Mouse (Mus musculus): ENCODE results near the gene Ttll11.

Gene Ttll11

GRCm38 (mm10) chr2:35816056-35816661 is 163.6 kb downstream of the Ttll11 start:
- DNase-seq, result peak; percentile 33

DNA sequence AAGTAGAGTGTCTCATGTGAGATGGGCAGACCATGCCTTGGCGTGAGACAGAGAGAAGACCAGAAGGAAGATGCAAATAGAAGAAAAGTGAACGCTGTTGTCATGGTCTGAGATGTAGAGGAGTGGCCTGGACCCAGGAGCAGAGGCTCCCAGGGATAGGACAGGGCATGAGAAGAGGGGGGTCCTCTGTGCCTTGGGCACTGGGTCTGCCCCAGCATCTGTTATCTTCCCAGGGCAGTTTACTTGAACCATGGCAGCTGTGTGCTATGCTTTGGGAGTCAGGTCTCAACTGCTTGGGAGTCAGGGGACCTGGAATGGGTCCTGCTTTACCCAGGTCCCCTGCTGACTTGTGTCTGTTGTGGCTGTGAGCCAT is 167.2 kb downstream of the Ttll11 start:
- DNase-seq, result no peak

- peak; percentile 16 for DNase-seq
Observed at GRCm38 (mm10) chr2:35811801-35812560, 167.7 kb downstream of the Ttll11 start.

DNA sequence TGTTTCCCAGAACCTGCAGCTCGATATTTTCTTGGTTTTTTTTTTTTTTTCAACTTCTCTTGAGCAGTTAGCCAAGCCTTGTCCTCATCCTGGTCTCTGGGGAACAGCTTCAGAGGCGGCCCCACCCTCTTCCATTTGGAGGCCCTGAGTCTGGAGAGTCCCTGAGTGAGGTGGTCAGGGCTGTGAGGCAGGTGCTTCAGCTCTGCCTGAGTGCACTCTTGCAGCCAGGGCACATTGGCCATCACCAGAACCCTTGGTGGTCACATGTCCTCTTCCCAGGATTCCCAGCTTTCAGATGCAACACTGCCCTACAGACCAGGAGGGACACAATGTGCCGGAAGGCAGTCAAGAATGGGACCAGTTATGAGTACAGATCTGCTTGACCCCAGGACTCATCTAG is 169.7 kb downstream of the Ttll11 start:
- no peak for DNase-seq

DNA sequence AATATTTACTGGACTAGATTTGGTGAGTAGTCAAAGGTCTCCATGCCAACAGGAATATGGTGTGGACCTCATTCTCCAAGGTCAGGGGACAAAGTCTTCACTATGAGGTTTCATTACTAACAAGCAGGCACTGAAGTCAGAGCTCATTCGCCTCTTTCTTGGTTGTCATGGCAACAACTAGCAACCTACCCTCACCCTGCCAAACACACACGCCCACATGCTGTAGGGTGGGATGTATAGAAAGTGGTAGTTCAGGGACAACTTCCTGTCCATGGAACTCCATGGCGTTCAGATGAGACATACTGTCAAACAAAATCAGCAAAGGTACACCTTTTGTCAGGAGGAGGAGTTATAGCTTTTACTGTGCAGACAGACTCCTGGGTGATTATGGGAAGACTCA is 170.6 kb downstream of the Ttll11 start:
- DNase-seq, result no peak

DNA sequence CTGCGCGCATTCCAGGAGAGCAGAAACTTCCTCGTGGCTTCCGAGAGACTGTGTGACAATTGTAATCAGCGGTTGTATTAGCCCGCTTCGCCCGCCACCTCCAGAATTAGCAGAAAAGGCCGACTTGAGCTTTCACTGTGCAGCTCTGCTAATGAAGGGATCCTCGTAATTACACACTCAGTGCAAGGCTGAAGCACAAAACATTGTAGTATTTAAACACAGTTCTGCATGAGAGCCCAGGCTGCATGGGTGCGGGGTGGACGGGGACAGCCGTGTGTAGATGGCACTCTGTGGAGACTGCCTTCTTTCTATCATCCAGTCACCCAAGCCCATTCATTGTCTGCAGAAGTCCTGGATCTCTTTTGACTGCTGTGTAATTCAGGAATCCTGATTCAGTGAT is 173.8 kb downstream of the Ttll11 start:
- DNase-seq, result no peak

GRCm38 (mm10) chr2:35803095-35803494 is 176.6 kb downstream of the Ttll11 start:
- no peak for DNase-seq

GRCm38 (mm10) chr2:35801759-35802158 is 178.0 kb downstream of the Ttll11 start:
- no peak for DNase-seq

DNA sequence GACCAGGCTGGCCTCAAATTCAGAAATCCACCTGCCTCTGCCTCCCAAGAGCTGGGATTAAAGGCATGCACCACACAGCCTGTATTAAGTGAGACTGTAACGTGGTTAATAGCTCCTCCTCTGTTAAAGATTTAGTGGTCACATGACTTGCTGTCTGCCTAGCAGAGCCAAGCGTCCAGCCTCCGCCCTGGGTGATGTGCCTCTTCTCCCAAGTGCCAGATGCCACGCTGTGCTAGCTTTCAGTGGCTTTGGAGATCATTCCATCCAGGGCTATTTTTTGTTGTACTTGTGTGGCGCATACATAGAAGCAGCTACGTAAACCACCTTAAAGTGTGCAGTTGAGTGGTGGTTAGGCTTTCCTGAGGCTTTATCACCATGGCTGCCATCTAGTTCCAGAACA is 180.6 kb downstream of the Ttll11 start:
- DNase-seq, result no peak

- DNase-seq, result no peak
Observed at GRCm38 (mm10) chr2:35797998-35798397, 181.7 kb downstream of the Ttll11 start.

DNA sequence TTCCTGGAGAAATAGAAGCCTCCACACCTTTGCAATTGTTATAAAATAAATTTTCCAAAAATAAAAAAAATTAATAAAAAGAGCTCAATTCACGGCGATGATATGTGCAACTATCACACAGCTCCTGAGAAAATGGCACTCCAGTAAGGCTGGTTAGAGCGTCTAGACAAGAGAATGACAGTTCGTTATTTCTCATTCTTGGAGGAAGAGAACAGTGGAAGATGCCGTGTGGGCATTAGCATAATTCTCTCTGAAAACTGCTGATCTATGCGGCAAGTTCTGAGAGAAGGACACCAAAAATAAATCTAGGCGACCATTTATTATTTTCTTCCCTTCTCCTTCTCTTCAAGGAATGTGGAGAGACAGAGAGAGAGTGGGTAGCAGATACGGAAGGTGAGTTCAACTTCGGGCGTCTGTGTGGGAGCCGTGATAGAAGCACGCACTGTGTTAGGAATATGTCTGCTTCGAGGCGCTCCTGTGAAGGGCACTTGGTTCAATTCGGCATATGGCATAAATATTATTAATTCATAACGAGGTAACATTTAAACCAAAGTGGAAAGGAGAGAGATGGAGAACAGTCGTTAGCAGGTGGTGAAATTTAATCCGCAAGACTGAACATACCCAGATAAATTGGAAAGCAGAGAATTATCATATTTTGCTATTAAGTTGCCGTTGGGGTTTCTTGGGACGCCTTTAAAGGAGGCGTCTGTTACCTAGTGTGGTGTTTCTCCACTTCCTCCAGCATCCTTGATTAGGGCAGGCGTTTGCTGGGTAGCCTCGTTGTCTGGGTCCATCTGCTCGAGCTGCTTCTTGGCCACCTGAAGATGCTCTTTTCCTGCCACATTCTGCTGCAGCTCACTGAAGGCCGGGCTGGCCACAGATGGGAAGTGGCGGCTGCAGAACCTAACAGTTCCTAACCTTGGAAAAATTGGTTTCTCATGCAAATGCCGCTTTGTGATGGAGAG is 190.1 kb downstream of the Ttll11 start:
- DNase-seq, result no peak

- no peak for DNase-seq
Observed at GRCm38 (mm10) chr2:35785877-35786276, 193.8 kb downstream of the Ttll11 start.

- no peak for DNase-seq
Observed at GRCm38 (mm10) chr2:35783368-35783767, 196.3 kb downstream of the Ttll11 start.

GRCm38 (mm10) chr2:35779266-35779665 is 200.4 kb downstream of the Ttll11 start:
- DNase-seq, result no peak

- DNase-seq, result no peak
Observed at GRCm38 (mm10) chr2:35776935-35777334, 202.8 kb downstream of the Ttll11 start.

- no peak for DNase-seq
Observed at GRCm38 (mm10) chr2:35775651-35776055, 204.1 kb downstream of the Ttll11 start.

GRCm38 (mm10) chr2:35770541-35770940 is 209.2 kb downstream of the Ttll11 start:
- no peak for DNase-seq

GRCm38 (mm10) chr2:35769398-35769797 is 210.3 kb downstream of the Ttll11 start:
- no peak for DNase-seq

- no peak for DNase-seq
Observed at GRCm38 (mm10) chr2:35768538-35769238, 211.0 kb downstream of the Ttll11 start.

GRCm38 (mm10) chr2:35767834-35768537 is 211.7 kb downstream of the Ttll11 start:
- DNase-seq, result peak; percentile 24

DNA sequence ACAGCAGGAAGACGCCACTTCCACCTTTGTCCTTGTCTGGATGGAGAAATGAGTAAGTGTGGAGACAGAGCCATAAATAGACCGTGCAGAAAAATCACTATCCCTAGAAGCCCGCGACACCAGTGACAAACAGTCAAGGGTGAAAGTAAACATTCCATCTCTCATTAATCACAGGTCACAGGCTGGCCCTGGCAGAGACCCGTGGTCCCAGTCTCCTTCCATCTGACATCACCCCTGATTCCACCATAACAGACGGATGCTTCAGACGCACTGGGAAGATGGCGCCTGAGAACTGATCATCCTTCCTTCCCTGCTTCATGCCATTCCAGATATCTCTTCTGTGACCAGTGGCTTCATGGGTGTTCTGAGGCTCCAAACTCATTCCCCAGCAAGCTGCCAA is 215.4 kb downstream of the Ttll11 start:
- DNase-seq, result no peak

DNA sequence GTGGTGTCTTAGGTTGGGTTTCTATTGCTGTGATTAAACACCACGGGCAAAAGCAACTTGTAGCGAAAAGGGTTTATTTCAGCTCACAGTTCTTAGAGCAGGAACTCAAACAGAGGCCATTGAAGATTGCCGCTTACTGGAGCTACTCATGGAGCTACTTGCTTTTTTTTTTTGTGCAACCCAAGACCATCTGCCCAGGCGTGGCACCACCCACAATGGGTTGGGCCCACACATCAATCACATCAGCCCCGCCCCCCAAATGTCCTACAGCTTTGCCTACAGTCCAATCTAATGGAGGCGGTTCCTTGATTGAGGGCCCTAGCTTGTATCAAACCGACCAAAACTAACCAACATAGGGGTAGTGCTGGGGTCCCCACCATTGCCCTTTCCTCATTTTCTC is 215.9 kb downstream of the Ttll11 start:
- DNase-seq, result no peak

All from kidney, postnatal 14 days (tissue).